Mouse (Mus musculus) 3T3-L1 (cell line): ENCODE results near the gene Tmprss11d.
"Not testable (repeated sequence)": the region's sequence is repeated elsewhere in the genome, so short reads cannot be mapped to it uniquely, and the experiment has no call there.

Experiments used
- DNase-seq: peaks from one replicate; pipeline ENCODE4 v3.0.0-alpha.2; 2015; ENCODE audit warnings: low read depth, low spot score

The Tmprss11d gene

GRCm38 (mm10) chr5:86373320-86373719 is at the start of gene Tmprss11d:
TSS of gene Tmprss11d (minus strand) at chr5:86373420.
- no peak for DNase-seq

- DNase-seq = no peak
Measured at GRCm38 (mm10) chr5:86421323-86422028, 48.3 kb upstream of the Tmprss11d start.

GRCm38 (mm10) chr5:86419494-86419893 is 46.3 kb upstream of the Tmprss11d start:
- DNase-seq = peak; percentile 41

GRCm38 (mm10) chr5:86414280-86414679 is 41.1 kb upstream of the Tmprss11d start:
- no peak for DNase-seq

GRCm38 (mm10) chr5:86410815-86411214 is 37.6 kb upstream of the Tmprss11d start:
- DNase-seq = peak; percentile 86

GRCm38 (mm10) chr5:86407941-86408340 is 34.7 kb upstream of the Tmprss11d start:
- no peak for DNase-seq

GRCm38 (mm10) chr5:86407191-86407590 is 34.0 kb upstream of the Tmprss11d start:
- DNase-seq = no peak

- DNase-seq = no peak
Measured at GRCm38 (mm10) chr5:86359412-86359985, 13.7 kb downstream of the Tmprss11d start.

- DNase-seq = peak; percentile 83
Measured at GRCm38 (mm10) chr5:86352966-86353365, 20.3 kb downstream of the Tmprss11d start.

GRCm38 (mm10) chr5:86318018-86318956 is 54.9 kb downstream of the Tmprss11d start:
- DNase-seq = not testable (repeated sequence)

GRCm38 (mm10) chr5:86306116-86306515 is 67.1 kb downstream of the Tmprss11d start:
- DNase-seq = peak; percentile 75

GRCm38 (mm10) chr5:86303877-86304276 is 69.3 kb downstream of the Tmprss11d start:
- DNase-seq = no peak

GRCm38 (mm10) chr5:86289208-86289607 is 84.0 kb downstream of the Tmprss11d start, which contains the start of gene Tmprss11c:
TSS of gene Tmprss11c (minus strand) at chr5:86289308.
- no peak for DNase-seq
